Mouse (Mus musculus) spleen, adult 2 months (tissue): ENCODE results near the gene Tmod2.

ENCODE experiments used
- CTCF ChIP-seq: fragments of 200-500 bp; IDR thresholded peaks from 2 replicates; pipeline ENCODE4 v1.5.1; 2011; ENCODE audit warnings: mild to moderate bottlenecking, inconsistent platforms; ENCODE audit not compliant: insufficient read depth, insufficient read length, insufficient replicate concordance; ENCODE audit errors: extremely low read depth
- POLR2A ChIP-seq: fragments of 200-500 bp; IDR thresholded peaks from 2 replicates; pipeline ENCODE4 v1.6.1; 2011; ENCODE audit warnings: low read depth, low read length, inconsistent platforms

DNA sequence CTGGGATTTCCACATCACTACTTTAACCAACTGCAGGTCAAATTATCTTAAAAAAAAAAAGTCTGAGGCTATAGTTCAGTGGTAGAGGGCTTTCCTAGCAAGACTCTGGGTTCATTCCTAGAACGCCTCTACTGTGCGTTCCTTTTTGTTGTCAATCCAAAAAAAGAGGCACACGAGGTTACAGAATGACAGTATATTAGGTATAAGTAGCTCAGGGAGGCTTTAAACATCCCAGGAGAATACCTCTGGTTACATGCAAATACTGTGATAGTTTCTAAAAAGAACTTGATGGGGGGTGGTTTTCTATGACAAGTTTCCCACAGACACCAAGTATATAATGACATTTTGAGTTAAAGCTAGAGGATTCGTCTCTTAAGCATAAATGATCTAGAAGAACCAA, 3.6 kb downstream of the Tmod2 start:
- TF ChIP-seq POLR2A: no peak
- no peak for TF ChIP-seq CTCF
